Mouse (Mus musculus) liver, adult 2 months (tissue): ENCODE results near the gene Ppp1cc. TPM values are rescaled to one million over a fixed set of nuclear protein-coding genes. Genes with fewer than 3 reads are reported as not detected.

Experiments
- DNase-seq: peaks from one replicate; pipeline ENCODE4 v3.0.0-alpha.2; 2011; ENCODE audit warnings: low read depth, low spot score; ENCODE audit errors: extremely low read depth
- H3K27ac ChIP-seq: fragments of 200-500 bp; replicated peaks from 2 replicates; pipeline ENCODE4 v1.5.1; 2012; ENCODE audit warnings: low read depth, mild to moderate bottlenecking, control low read depth, inconsistent platforms, low read length; ENCODE audit not compliant: insufficient read depth
- H3K27me3 ChIP-seq: fragments of 200-500 bp; 2 replicates; pipeline ENCODE4 v1.6.1; 2012; ENCODE audit warnings: mild to moderate bottlenecking, moderate library complexity, low read length, inconsistent platforms; ENCODE audit not compliant: control insufficient read depth, insufficient read depth
- H3K36me3 ChIP-seq: fragments of 200-500 bp; 2 replicates; pipeline ENCODE4 v1.6.1; 2012; ENCODE audit warnings: low read length, inconsistent platforms; ENCODE audit not compliant: control insufficient read depth, insufficient read depth
- H3K4me1 ChIP-seq: fragments of 200-500 bp; 2 replicates; pipeline ENCODE4 v1.6.1; 2011; ENCODE audit warnings: low read length; ENCODE audit not compliant: control insufficient read depth, insufficient read depth
- H3K4me3 ChIP-seq: fragments of 200-500 bp; 2 replicates; pipeline ENCODE4 v1.5.1; 2011; ENCODE audit warnings: low read depth, mild to moderate bottlenecking, control low read depth, low read length, moderate library complexity; ENCODE audit not compliant: insufficient read depth
- H3K79me2 ChIP-seq: fragments of 200-500 bp; 2 replicates; pipeline ENCODE4 v1.6.1; 2012; ENCODE audit warnings: inconsistent platforms, mild to moderate bottlenecking, low read length, moderate library complexity; ENCODE audit not compliant: control insufficient read depth, insufficient read depth
- H3K9ac ChIP-seq: fragments of 200-500 bp; 2 replicates; pipeline ENCODE4 v1.6.1; 2012; ENCODE audit warnings: low read depth, mild to moderate bottlenecking, control low read depth, inconsistent platforms, low read length
- CTCF ChIP-seq: fragments of 200-500 bp; IDR thresholded peaks from 2 replicates; pipeline ENCODE4 v1.5.1; 2011; ENCODE audit warnings: low read depth, low read length, control low read depth
- POLR2A ChIP-seq: fragments of 200-500 bp; IDR thresholded peaks from 2 replicates; pipeline ENCODE4 v1.6.1; 2011; ENCODE audit warnings: low read length, control low read depth; ENCODE audit not compliant: insufficient read depth; ENCODE audit errors: extremely low read depth
- WGBS: fragments of 180-500 bp; shearing (Covaris S2); methylation state at CpG from one replicate; pipeline ENCODE4 v1.1.7; 2018; 5-methylcytosine and 5-hydroxymethylcytosine counted together
- polyA plus RNA-seq: library from polyadenylated mRNA; depleted of rRNA; stranded (reverse); fragments of >200 nt; gene quantifications from 2 replicates; pipeline ENCODE4 v1.2.3, GENCODE M21; 2012
- total RNA-seq: library from RNA; depleted of rRNA; stranded (reverse); fragments of >200 nt; gene quantifications from 2 replicates; pipeline ENCODE4 v1.2.3, GENCODE M21; 2014

Gene Ppp1cc
- total and polyA plus RNA-seq, 2 experiments, result 36.4 to 100 TPM

GRCm38 (mm10) chr5:122190465-122190864 lies 32.4 kb downstream of the Ppp1cc start:
- H3K79me2 ChIP-seq, result no peaks in the 10 kb centered on the region
- no peaks in the 10 kb centered on the region for H3K36me3 ChIP-seq
- H3K27me3 ChIP-seq, result no peaks in the 10 kb centered on the region
- H3K4me1 ChIP-seq, result peaks cover 2% of the 10 kb centered on the region
- TF ChIP-seq CTCF, result no peak
- no peak for TF ChIP-seq POLR2A
- no peak overlapping the region for H3K4me3 ChIP-seq
- 74% methylated on average over 7 of the region's 7 CpGs for WGBS
- no peak for DNase-seq
- no peak overlapping the region for H3K27ac ChIP-seq
- no peak overlapping the region for H3K9ac ChIP-seq

- no peak for DNase-seq
- Histone ChIP-seq H3K27me3 (no peaks in the 10 kb centered on the region), H3K4me1 (peaks cover 2% of the 10 kb centered on the region), H3K79me2 (no peaks in the 10 kb centered on the region), H3K27ac (no peak overlapping the region), H3K36me3 (no peaks in the 10 kb centered on the region), H3K9ac (no peak overlapping the region), H3K4me3 (no peak overlapping the region)
- TF ChIP-seq CTCF (no peak), POLR2A (no peak)
- 55% methylated on average over 12 of the region's 12 CpGs for WGBS
These were observed 33.4 kb downstream of the Ppp1cc start for GRCm38 (mm10) chr5:122191269-122192063.

DNA sequence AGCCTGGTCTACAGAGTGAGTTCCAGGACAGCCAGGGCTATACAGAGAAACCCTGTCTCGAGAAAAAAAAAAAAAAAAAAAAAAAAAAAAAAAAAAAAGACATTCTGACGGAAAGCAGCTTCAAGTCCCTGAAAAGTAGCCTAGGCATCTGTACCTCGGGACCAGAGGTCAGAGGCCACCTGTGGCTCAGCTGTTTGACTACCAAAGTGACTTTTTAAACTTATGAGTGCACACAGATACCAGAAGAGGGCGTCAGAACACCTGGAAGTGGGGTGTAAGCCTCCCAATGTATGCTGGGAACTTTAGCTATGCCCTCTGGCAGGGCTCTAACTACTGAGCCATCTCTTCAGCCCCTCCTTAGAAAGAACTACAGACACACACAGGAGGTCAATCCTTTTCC lies 34.3 kb downstream of the Ppp1cc start:
- H3K4me3 ChIP-seq, result no peak overlapping the region
- peaks cover 2% of the 10 kb centered on the region for H3K4me1 ChIP-seq
- WGBS, result 18% methylated on average over 4 of the region's 4 CpGs
- H3K27me3 ChIP-seq, result no peaks in the 10 kb centered on the region
- DNase-seq, result peak; percentile 21
- H3K27ac ChIP-seq, result no peak overlapping the region
- TF ChIP-seq CTCF (no peak), POLR2A (no peak)
- no peak overlapping the region for H3K9ac ChIP-seq
- H3K79me2 ChIP-seq, result no peaks in the 10 kb centered on the region
- H3K36me3 ChIP-seq, result no peaks in the 10 kb centered on the region

DNA sequence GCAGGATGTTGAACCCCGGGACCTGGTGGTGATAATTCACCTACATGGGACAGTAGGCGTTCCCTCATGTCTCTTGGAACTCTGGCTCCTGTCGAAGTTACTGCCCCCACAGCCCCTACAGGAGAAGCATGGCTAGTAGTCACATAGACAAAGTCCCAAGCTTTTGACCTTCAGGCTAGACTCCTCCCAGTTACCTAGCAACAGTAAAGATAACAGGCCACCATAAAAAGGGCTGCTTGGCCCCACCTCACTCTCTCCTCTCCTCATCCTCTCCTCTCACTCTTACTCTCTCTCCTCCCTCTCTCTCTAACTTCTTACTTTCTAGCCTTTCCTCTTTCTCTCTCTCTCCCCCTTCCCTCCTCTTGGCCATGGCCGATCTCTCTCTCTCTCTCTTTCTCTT lies 42.8 kb downstream of the Ppp1cc start:
- no peak overlapping the region for H3K4me3 ChIP-seq
- DNase-seq, result no peak
- WGBS, result 95% methylated on average over 4 of the region's 4 CpGs
- H3K36me3 ChIP-seq, result no peaks in the 10 kb centered on the region
- TF ChIP-seq CTCF (no peak), POLR2A (no peak)
- no peaks in the 10 kb centered on the region for H3K27me3 ChIP-seq
- no peaks in the 10 kb centered on the region for H3K79me2 ChIP-seq
- no peak overlapping the region for H3K27ac ChIP-seq
- H3K9ac ChIP-seq, result no peak overlapping the region
- H3K4me1 ChIP-seq, result no peaks in the 10 kb centered on the region

DNA sequence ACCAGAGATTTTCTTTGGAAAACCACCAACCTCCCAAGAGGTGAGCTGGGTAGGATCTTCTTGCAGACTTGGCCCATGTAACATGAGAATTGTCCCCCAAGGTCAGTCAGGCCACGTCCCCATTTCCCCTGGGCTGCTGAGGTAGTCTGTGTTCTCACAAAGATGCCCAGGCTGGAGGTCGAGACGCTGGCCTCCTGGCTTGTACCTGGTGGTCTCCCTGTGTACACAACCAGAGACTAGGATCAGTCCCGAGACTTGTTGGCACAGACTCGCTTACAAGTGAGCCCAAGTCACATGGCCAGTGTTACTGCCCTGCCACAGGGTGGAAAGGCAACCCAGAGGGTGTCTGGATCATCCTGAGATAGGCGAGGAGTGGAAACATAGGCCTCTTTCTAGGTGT lies 43.8 kb downstream of the Ppp1cc start:
- H3K27ac ChIP-seq, result no peak overlapping the region
- no peak overlapping the region for H3K4me3 ChIP-seq
- no peaks in the 10 kb centered on the region for H3K27me3 ChIP-seq
- H3K4me1 ChIP-seq, result no peaks in the 10 kb centered on the region
- H3K36me3 ChIP-seq, result no peaks in the 10 kb centered on the region
- H3K79me2 ChIP-seq, result no peaks in the 10 kb centered on the region
- no peak for DNase-seq
- no peak for TF ChIP-seq POLR2A
- TF ChIP-seq CTCF, result no peak
- 96% methylated on average over 6 of the region's 6 CpGs for WGBS
- no peak overlapping the region for H3K9ac ChIP-seq

DNA sequence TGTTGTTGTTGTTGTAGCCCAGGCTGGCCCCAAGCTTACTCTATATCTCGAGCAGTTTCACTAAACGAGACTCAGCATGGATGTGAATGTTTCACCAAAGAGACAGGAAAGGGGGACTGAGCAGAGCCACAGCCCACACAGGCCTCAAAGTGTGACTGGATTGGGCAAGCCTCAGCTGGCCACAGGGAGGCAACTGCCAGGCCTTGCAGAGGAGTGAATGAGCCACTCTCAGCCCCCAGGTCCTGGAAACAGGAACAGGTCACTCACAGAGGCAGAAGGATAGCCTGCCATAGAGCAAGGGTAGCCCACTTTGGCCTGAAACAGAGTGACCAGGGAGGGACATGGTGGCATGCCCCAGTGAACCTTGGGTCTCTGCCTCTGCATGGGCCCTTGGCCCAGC lies 46.1 kb downstream of the Ppp1cc start:
- Histone ChIP-seq H3K27me3 (no peaks in the 10 kb centered on the region), H3K79me2 (no peaks in the 10 kb centered on the region), H3K9ac (no peak overlapping the region), H3K4me3 (no peak overlapping the region), H3K4me1 (no peaks in the 10 kb centered on the region), H3K27ac (no peak overlapping the region), H3K36me3 (no peaks in the 10 kb centered on the region)
- no peak for DNase-seq
- WGBS, result 81% methylated on average over 2 of the region's 2 CpGs
- TF ChIP-seq CTCF (no peak), POLR2A (no peak)
